Mouse (Mus musculus) C2C12 (cell line): ENCODE data around the gene Rwdd4a. TPM values are rescaled to one million over a fixed set of nuclear protein-coding genes. Genes with fewer than 3 reads are reported as not detected.

Experiments
- H3K27me3 ChIP-seq: one replicate; pipeline ENCODE4 v1.6.1; 2011; ENCODE audit not compliant: control insufficient read depth, insufficient read depth, insufficient read length
- H3K36me3 ChIP-seq: one replicate; pipeline ENCODE4 v1.6.1; 2011; ENCODE audit not compliant: control insufficient read depth, insufficient read depth
- H3K4me3 ChIP-seq: one replicate; pipeline ENCODE4 v1.5.1; 2011; ENCODE audit warnings: mild to moderate bottlenecking, control low read depth; ENCODE audit not compliant: poor library complexity, insufficient read depth, severe bottlenecking
- H3K79me2 ChIP-seq: one replicate; pipeline ENCODE4 v1.6.1; 2011; ENCODE audit not compliant: control insufficient read depth, insufficient read depth
- H3K79me3 ChIP-seq: one replicate; pipeline ENCODE4 v1.6.1; 2011; ENCODE audit warnings: low read depth, control low read depth
- H3ac ChIP-seq: one replicate; pipeline ENCODE3; 2011; ENCODE audit warnings: low read depth; ENCODE audit not compliant: control insufficient read depth, insufficient read length
- CEBPB ChIP-seq: IDR thresholded peaks from one replicate; pipeline ENCODE4 v1.6.1; 2011; ENCODE audit warnings: low read depth, mild to moderate bottlenecking, control low read depth, moderate library complexity
- CTCF ChIP-seq: IDR thresholded peaks from one replicate; pipeline ENCODE4 v1.5.1; 2011; ENCODE audit not compliant: control insufficient read depth, insufficient read depth, insufficient read length
- FOSL1 ChIP-seq: IDR thresholded peaks from one replicate; pipeline ENCODE4 v1.8.0; 2011; ENCODE audit warnings: mild to moderate bottlenecking, low read length; ENCODE audit not compliant: poor library complexity, insufficient read depth, severe bottlenecking
- MAX ChIP-seq: IDR thresholded peaks from one replicate; pipeline ENCODE4 v1.6.1; 2011; ENCODE audit warnings: mild to moderate bottlenecking, control low read depth
- MYOD1 ChIP-seq: IDR thresholded peaks from one replicate; pipeline ENCODE4 v1.6.1; 2011; ENCODE audit warnings: low read depth; ENCODE audit not compliant: control insufficient read depth, insufficient read length
- MYOG ChIP-seq: IDR thresholded peaks from one replicate; pipeline ENCODE4 v1.6.1; 2011; ENCODE audit not compliant: control insufficient read depth, insufficient read length; ENCODE audit errors: extremely low read depth
- USF1 ChIP-seq: IDR thresholded peaks from one replicate; pipeline ENCODE4 v1.6.1; 2011; ENCODE audit warnings: low read depth, mild to moderate bottlenecking, control low read depth, moderate library complexity
- polyA plus RNA-seq: library from polyadenylated mRNA; unstranded; fragments of >200 nt; fragmentation: generic; extraction: Trizol; gene quantifications from one replicate; pipeline ENCODE4 v1.2.1, GENCODE M21; 2012; ENCODE audit warnings: missing spikeins

Rwdd4a gene
- polyA plus RNA-seq, 1 experiment, result 20.6 TPM

DNA sequence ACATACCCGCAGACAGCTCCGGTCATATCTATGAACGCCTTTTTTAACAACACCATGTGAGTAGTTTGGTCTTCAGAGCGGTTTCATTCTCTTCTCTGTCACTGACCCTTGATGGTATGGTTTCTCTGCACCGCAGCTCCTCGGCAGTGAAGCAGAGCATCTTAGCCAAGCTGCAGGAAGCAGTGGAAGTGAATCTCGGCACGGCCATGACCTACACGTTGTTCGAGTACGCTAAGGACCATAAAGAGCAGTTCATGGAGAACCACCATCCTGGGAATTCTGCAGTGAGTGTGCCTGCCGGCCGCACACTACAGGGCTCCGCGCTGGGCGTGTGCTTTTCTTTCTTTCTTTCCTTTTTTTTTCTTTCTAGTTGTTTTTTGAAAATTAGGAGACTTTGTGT lies 9.3 kb downstream of the Rwdd4a start:
- peaks cover 2% of the 10 kb centered on the region for H3K79me3 ChIP-seq
- no peaks in the 10 kb centered on the region for H3K27me3 ChIP-seq
- no peak for TF ChIP-seq MAX
- TF ChIP-seq MYOD1, result no peak
- no peak for TF ChIP-seq CEBPB
- TF ChIP-seq FOSL1, result no peak
- TF ChIP-seq USF1, result no peak
- TF ChIP-seq CTCF, result no peak
- no peak for TF ChIP-seq MYOG
- no peak overlapping the region for H3K4me3 ChIP-seq
- peaks cover 66% of the 10 kb centered on the region for H3K36me3 ChIP-seq
- H3K79me2 ChIP-seq, result no peaks in the 10 kb centered on the region
- no peak overlapping the region for H3ac ChIP-seq

DNA sequence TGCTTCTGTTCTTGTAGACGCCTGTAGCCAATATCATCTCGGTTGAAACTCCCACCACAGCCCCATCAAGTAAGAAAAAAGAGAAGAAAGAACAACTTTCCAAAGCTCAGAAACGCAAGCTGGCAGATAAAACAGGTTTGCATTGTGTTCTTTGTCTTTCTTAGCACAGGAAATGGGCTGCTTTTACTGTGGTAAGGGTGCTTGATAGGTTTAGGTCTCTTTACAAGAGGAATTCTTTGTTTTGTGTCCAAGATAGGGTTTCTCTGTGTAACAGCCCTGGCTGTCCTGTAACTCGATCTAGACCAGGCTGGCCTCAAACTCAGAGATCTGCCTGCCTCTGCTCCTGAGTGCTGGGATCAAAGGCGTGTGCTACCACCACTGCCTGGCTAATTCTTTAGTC lies 10.6 kb downstream of the Rwdd4a start:
- Histone ChIP-seq H3K36me3 (peaks cover 71% of the 10 kb centered on the region), H3K79me3 (no peaks in the 10 kb centered on the region), H3ac (no peak overlapping the region), H3K4me3 (no peak overlapping the region), H3K79me2 (no peaks in the 10 kb centered on the region), H3K27me3 (no peaks in the 10 kb centered on the region)
- TF ChIP-seq MYOG, result no peak
- no peak for TF ChIP-seq CEBPB
- no peak for TF ChIP-seq USF1
- no peak for TF ChIP-seq FOSL1
- no peak for TF ChIP-seq MYOD1
- TF ChIP-seq MAX, result no peak
- no peak for TF ChIP-seq CTCF

DNA sequence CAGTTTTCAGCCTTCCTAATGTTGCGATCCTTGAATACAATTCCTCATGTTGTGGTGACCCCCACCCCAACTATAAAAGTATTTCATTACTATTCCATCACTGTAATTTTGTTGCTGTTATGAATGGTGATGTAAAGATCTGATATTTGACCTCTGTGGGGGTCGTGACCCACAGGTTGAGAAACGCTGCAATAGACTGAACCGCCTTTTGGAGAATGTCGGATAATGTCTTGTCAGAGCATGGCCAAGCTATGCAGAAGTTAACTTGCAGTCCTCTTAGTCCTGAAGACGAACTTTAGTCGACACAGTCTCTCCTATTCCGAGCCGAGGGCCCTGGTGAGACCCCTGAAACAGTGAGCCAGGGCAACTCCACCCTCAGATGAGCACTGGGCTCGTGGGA lies 13.6 kb downstream of the Rwdd4a start:
- Histone ChIP-seq H3K36me3 (peaks cover 93% of the 10 kb centered on the region), H3K79me3 (no peaks in the 10 kb centered on the region), H3ac (no peak overlapping the region), H3K27me3 (no peaks in the 10 kb centered on the region), H3K79me2 (no peaks in the 10 kb centered on the region), H3K4me3 (no peak overlapping the region)
- TF ChIP-seq CEBPB (no peak), MYOG (no peak), MYOD1 (no peak), USF1 (no peak), MAX (no peak)

DNA sequence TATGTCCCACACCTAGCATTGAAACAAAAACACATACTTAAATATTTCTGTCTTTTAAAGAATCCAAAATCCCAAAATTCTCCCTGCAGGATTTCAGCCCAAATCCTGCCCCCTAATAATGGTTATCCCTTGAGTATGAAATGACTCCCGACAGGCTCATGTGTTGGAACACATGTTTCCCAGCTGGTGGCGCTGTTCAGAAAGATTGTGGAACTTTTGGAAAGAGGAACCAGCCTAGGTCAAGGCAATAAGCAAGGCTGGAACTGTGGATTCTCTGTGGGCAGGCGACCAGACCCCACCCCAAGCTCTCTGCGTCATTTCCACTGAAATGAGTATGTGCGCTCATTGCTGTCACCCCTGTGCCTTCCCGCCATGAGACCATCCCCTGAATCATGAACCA lies 20.1 kb downstream of the Rwdd4a start:
- Histone ChIP-seq H3K27me3 (no peaks in the 10 kb centered on the region), H3ac (no peak overlapping the region), H3K4me3 (no peak overlapping the region), H3K79me2 (no peaks in the 10 kb centered on the region), H3K36me3 (peaks cover 34% of the 10 kb centered on the region), H3K79me3 (no peaks in the 10 kb centered on the region)
- TF ChIP-seq MYOG, result no peak
- no peak for TF ChIP-seq CTCF
- no peak for TF ChIP-seq FOSL1
- no peak for TF ChIP-seq CEBPB
- no peak for TF ChIP-seq MYOD1
- no peak for TF ChIP-seq USF1
- TF ChIP-seq MAX, result no peak

DNA sequence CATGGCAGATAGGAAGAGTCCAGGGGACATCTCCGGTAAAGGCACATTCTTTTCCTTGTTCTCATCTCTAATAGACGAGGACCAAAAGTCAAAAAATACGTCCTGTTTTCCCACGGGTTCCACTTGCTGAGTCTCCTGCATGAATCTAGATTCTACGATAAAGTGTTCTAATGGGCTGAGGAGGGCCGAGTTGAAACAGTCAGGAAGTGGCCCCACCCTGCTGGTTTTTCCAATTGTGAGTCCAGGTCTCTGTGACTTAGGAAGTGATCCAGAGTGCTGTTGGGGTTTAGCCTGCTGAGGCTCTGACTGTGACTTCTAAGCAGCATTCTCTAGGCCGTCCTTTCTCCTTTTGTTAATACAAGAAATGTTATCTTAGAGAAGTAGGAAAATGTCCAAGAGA lies 23.0 kb downstream of the Rwdd4a start:
- H3K4me3 ChIP-seq, result no peak overlapping the region
- H3K79me2 ChIP-seq, result no peaks in the 10 kb centered on the region
- TF ChIP-seq CEBPB, result no peak
- no peak for TF ChIP-seq FOSL1
- no peak for TF ChIP-seq USF1
- TF ChIP-seq MAX, result no peak
- H3K36me3 ChIP-seq, result peaks cover 7% of the 10 kb centered on the region
- H3ac ChIP-seq, result no peak overlapping the region
- H3K27me3 ChIP-seq, result no peaks in the 10 kb centered on the region
- H3K79me3 ChIP-seq, result no peaks in the 10 kb centered on the region

DNA sequence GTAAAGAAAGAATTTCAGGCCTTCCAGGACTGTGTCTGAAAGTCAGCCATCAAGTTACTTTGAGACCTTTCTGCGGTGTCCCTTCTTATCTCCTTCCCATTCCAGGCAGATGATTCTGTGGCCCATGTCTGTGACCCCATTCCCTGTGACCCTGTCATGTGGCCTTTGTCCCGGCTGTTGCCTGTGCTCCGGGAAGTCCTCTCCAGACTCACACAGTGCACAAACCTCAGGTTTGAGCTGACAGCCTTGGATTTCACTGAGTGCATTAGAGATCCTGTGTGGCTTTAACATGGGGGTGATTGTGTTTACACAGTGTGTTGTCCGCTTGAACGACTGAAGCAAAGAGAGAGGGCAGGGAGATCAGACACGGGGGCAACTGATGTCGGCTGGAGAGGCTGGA lies 24.8 kb downstream of the Rwdd4a start:
- TF ChIP-seq CEBPB, result no peak
- no peak for TF ChIP-seq CTCF
- TF ChIP-seq USF1, result no peak
- no peak for TF ChIP-seq FOSL1
- no peak for TF ChIP-seq MYOD1
- TF ChIP-seq MAX, result no peak
- TF ChIP-seq MYOG, result no peak
- H3K27me3 ChIP-seq, result no peaks in the 10 kb centered on the region
- H3K4me3 ChIP-seq, result no peak overlapping the region
- H3K79me3 ChIP-seq, result no peaks in the 10 kb centered on the region
- no peaks in the 10 kb centered on the region for H3K36me3 ChIP-seq
- H3K79me2 ChIP-seq, result no peaks in the 10 kb centered on the region
- H3ac ChIP-seq, result no peak overlapping the region
